Mouse (Mus musculus): ENCODE measurements at regions not wholly inside any gene's neighbourhood (a gene's known extent, or its start where the extent isn't known, plus 50 kb on each side); places are given as distances from the start of the nearest gene placed in this dataset.

DNA sequence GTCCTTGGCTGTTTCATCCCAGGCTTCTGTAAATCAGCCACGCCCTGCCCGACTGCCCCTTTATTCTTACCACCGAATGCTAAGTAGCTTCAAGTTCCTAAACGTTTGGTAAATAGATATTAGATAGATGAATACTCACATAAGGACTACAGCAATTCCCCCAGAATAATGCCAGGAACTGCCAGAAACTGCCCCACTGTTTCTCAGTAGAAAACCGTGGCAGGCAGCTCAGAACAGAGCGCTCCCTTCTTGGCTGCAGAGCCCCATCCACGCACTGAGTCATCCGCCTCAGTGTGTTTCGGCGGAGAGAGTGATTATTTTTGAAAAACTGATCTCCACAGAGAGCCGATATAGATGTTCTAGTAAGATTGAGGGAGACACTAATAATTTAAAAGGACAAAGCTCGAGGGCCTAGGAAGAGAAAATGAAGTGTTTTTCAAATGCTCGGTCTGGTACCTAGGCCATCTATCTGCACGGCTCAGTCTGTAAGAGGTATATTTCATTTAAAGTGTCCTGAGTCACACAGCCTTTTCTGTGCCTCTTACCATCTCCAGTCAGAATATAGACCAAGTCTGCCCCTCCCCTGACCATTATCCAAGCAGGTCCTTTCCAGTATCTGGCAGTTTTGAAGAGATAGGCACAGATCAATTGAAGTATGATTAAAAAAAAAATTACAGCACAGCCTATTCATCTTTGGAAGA lies 94.4 kb upstream of the Gm47985 start:
- peak in 1 of 2 experiments; percentile 27 for DNase-seq (ENCODE audit: extremely low spot score in 1 of 2, low spot score in 1 of 2)

DNA sequence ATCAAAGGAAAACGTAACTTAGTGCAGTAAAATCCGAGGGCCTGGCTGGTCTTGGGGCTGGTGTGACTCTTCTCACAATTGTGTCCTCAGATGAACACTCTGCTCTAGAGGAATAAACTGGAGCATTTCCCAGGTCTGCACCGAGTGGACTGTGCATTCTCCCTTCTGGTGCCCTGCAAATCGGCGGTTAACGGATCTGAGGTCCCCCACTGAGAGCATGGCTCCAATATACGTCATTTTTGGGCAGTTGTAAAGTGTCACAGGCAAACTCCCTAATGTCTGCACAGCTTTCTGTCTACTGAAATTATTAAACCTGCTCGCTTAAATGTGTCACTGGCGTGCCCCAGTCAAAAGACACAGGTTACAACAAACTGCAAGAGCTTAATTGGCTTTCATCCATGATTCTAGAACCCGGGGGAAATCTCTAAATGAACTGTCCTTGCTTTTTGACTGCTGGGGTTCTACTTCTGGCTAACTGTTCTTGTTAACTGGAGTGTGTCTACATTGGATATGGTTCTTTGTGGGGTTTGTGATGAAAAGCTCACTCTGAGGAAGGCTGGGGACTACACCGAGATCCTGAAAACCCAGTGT lies 93.7 kb upstream of the Gm47985 start:
- DNase-seq (ENCODE audit: extremely low spot score in 1 of 2, low spot score in 1 of 2) = no peak

DNA sequence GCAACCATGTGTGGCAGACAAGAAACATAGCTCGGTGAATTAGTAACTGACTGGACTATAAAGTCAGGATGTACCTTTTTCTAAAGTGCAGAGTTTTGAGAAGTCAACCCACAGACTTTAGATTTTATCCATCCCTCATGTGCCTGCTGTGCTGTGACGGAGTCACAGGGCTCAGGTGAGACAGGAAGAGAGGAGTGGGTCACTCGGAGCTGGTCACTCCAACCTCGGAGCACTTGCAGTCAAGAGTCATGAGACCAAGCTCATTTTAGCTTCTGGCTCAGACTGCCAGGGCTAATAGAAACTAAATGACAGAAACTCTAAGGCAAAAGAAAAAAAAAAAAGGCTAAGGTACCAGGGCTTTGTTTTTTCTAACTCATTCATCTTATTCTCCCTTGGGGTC lies 90.3 kb upstream of the Gm47985 start:
- no peak for DNase-seq (ENCODE audit: extremely low spot score in 1 of 2, low spot score in 1 of 2)

DNA sequence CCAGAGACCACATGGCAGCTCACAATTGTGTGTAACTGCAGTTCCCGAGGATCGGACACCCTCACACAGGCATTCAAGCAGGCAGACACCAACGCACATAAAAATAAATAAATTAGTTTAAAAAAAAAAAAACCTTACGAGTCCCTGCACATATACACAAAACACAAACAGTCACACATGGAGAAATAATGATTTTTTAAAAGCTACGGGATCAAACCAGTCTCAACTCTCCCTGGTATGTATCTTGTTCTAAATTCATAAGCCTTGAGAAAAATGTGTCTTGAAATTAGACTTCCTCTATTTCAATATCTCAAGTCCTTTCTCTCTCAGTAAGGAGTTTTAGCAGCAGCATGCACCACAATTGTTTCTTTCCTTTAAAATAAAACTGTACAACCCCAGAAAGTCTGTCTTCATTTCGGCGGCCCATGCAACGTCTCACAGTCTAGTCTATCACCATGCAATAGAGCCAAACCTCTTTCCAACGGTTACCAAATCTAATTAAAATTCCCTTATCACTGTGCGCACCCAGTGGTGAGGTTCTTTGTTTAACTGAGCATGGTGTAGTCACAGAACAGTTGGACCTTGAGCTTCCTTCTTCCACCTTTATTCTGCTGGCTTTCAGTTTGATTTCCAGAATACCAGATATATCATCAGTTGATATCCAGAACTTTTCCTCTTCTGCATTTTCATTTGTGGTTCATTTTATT lies 86.8 kb upstream of the Gm47985 start:
- DNase-seq (ENCODE audit: extremely low spot score in 1 of 2, low spot score in 1 of 2) = no peak

DNA sequence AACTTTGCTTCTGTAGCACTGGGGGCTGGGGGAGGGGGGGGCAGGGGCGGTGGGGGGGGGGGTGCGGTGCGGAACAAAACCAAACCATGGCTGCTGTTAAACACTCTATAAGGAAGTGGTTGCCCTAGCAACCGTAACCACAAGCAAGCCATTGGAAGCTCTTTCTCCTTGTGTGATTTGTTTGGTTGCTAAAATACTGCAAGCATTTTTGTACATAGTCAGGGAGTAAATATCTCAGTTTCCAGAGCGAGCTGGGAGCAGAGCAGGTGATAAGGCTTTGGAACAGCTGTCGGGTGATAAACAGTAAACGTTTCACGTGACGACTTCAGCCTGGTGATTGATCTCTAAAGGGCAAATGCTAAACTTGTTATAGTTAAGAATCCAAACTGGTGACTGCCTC lies 86.3 kb upstream of the Gm47985 start:
- DNase-seq (ENCODE audit: extremely low spot score in 1 of 2, low spot score in 1 of 2) = no peak

GRCm38 (mm10) chr1:151097506-151097905 lies 84.8 kb upstream of the Gm47985 start:
- no peak for DNase-seq (ENCODE audit: extremely low spot score in 1 of 2, low spot score in 1 of 2)

GRCm38 (mm10) chr1:151098763-151099162 lies 83.6 kb upstream of the Gm47985 start:
- DNase-seq (ENCODE audit: extremely low spot score in 1 of 2, low spot score in 1 of 2) = no peak

DNA sequence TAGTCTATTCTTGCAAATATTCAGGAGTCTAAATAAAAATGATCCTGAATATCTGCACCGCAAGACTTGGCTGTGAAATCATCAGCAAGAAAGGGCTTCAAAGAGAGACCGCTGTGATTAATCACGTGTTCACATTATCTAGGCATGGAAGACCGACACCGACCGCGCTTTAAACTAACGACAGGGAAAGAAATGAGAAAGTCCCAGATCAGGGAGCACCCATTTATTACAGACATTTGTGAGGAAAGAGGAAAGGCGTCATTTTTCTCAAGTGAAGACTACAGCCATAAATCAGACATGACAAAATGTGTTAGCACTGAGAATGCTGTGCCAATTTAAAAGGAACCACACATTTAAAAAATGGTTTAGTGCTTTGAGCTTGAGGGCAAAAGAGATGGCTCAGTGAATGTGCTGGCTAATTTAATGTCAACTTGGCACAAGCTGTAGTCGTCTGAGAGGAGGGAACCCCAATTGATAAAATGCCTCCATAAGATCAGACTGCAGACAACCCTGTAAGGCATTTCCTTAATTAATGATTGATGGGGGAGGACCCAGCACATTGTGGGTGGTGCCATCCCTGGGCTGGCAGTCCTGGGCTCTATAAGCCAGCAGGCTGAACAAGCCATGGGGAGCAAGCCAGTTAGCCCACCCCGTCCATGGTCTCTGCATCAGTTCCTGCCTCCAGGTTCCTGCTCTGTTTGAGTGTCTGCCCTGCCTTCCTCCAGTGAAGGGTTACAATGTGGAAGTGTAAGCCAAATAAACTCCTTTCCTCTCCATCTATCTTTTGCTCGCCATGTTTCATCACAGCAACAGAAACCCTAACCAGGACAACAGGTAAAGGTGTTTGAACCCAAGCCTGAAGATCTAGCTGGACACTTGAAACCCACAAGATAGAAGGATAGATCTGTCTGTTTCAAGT lies 81.5 kb upstream of the Gm47985 start:
- DNase-seq (ENCODE audit: extremely low spot score in 1 of 2, low spot score in 1 of 2) = no peak

DNA sequence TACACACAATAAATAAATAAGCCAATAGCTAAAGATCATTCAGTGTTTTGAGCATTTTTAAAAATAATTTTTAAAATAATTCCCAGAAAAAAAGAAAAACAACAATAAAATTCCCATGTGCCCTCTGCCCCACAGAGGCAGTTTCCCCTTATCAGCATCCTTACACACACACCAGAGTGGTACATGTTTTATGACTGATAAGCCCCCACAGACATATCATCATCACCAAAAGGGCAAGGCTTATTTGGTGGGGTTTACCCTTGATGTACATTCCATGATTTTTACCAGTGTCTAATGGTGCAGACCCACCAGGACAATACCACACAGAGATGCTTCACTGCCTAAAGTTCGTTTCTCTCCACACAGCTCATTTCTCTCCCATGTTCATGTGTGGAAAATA lies 80.8 kb upstream of the Gm47985 start:
- no peak for DNase-seq (ENCODE audit: extremely low spot score in 1 of 2, low spot score in 1 of 2)

- no peak for DNase-seq (ENCODE audit: extremely low spot score in 1 of 2, low spot score in 1 of 2)
Observed at GRCm38 (mm10) chr1:151102061-151102460, 80.3 kb upstream of the Gm47985 start.

DNA sequence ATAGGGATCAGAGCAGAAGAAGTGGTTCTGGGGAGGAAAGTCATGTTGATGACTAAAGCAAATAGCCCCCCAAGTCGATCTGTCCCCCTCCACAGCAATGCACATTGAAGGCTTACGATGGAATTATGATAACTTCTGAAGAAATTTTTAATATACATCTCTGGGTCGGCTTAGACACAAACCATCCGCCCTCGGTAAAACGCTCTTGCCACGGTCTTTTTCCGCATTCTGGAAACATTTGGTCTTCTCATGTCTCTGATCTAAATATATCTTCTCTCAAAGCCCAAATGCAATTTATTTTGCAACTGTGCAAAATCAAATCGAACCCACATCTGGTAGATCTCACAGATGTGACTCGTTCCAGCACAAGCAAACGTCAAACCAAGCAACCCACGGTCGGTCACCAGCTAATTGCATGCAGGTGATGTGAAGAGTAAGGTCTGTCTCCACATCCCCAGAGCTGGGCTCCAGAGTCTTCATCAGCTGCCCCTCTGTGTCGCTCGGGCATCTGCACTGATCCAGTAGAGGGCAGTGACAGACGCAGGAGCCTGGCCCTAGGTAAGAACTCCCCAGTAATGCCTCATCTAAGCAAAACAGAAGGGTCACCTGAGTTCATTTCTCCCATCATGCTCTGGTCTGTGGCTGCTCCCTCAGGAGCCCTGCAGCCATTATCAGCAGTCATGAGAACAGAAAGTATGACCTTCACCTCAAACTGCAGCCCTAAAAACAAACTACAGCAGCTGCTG lies 79.5 kb upstream of the Gm47985 start:
- no peak for DNase-seq (ENCODE audit: extremely low spot score in 1 of 2, low spot score in 1 of 2)

GRCm38 (mm10) chr1:151103522-151104037 lies 78.8 kb upstream of the Gm47985 start:
- DNase-seq (ENCODE audit: extremely low spot score in 1 of 2, low spot score in 1 of 2) = no peak

DNA sequence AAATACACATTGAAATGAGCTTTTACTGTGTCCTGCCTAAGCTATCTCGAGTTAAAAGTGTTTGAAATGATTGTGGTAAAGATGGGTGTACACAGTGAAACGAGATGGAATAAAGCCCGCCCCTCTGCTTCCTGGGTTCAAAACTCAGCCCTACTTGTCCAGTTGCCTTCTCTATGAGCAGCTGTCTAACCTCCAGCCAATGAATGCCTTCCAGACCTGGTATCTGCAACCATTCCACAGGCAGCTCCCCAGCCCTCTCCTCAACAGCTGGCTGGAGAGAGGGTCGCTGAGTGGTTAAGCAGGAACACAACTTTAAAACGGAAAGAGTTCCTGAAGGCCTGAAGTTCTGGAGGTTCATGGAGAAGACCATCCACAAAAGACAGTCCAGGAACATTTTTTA lies 78.0 kb upstream of the Gm47985 start:
- no peak for DNase-seq (ENCODE audit: extremely low spot score in 1 of 2, low spot score in 1 of 2)

DNA sequence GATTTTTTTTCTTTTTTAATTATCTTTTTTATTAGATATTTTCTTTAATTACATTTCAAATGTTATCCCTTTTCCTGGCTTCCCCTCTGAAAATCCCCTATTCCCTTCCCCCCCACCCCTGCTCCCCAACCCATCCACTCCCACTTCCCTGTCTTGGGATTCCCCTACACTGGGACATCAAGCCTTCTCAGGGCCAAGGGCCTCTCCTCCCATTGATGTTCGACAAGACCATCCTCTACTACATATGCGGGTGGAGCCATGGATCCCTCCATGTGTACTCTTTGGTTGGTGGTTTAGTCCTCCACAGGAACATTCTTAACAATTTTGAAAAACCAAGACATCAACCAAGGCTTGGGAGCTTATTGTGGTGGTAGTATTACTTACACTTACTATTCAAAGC lies 77.5 kb upstream of the Gm47985 start:
- DNase-seq (ENCODE audit: extremely low spot score in 1 of 2, low spot score in 1 of 2) = no peak

- no peak for DNase-seq (ENCODE audit: extremely low spot score in 1 of 2, low spot score in 1 of 2)
Observed at GRCm38 (mm10) chr1:151105251-151105650, 77.1 kb upstream of the Gm47985 start.

- no peak for DNase-seq (ENCODE audit: extremely low spot score in 1 of 2, low spot score in 1 of 2)
Observed at GRCm38 (mm10) chr1:151107401-151107800, 74.9 kb upstream of the Gm47985 start.

- DNase-seq (ENCODE audit: extremely low spot score in 1 of 2, low spot score in 1 of 2) = no peak
Observed at GRCm38 (mm10) chr1:151109333-151109732, 73.0 kb upstream of the Gm47985 start.

DNA sequence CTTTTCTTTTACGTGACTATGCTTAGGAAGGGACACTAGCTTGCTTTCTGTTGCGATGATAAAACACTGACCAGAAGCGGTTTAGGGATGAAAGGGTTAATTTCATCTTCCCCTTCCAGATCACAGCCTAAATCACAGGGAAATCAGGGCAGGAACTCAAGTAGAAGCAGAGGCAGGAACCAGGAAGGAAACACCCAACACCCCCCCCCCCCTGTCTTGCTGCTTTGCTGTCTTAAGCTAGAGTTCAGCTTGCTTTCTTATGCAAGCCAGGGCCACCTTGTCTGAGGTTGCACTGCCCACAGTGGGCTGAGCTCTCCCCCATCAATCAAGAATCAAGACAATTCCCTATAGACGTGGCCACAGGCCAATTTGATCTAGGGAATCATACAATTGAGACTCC lies 71.9 kb upstream of the Gm47985 start:
- DNase-seq (ENCODE audit: extremely low spot score in 1 of 2, low spot score in 1 of 2) = no peak

GRCm38 (mm10) chr1:151111683-151112082 lies 70.7 kb upstream of the Gm47985 start:
- no peak for DNase-seq (ENCODE audit: extremely low spot score in 1 of 2, low spot score in 1 of 2)

DNA sequence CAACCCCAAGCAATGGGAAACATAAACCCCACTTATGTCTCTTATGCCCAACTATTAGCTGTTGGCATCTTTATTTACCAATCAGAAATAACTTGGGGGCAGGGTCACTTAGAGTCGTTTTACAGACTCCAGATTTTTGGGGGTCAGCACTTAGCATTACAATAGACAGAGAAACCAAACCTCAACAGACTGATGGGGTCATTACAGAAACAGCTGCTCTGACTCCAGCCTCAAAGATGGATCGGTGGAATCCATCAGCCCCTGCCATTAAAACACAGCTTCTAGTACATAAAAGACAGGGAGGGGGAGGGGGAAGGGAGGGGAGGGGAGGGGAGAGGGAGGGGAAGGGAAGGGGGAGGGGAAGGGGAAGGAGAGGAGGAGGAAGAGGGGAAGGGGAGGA lies 69.9 kb upstream of the Gm47985 start:
- DNase-seq (ENCODE audit: extremely low spot score in 1 of 2, low spot score in 1 of 2) = no peak

Data from layer of hippocampus, postnatal 25 days (tissue).